Mouse (Mus musculus): Measurements from ENCODE around the gene Ociad1. TPM values are rescaled to one million over a fixed set of nuclear protein-coding genes. Genes with fewer than 3 reads are reported as not detected.

The Ociad1 gene
- polyA plus RNA-seq, 1 experiment from 2014 or later: 225 TPM

- H3K36me3 ChIP-seq: peaks cover 19% of the 10 kb centered on the region
- no peak for ATAC-seq (ENCODE audit: low FRiP score, low read depth)
- no peaks in the 10 kb centered on the region for H3K27me3 ChIP-seq (replicated peaks)
- peaks cover 6% of the 10 kb centered on the region for H3K4me1 ChIP-seq
- H3K9me3 ChIP-seq: no peaks in the 10 kb centered on the region
- peak overlapping the region; percentile 91 for H3K9ac ChIP-seq
- peak overlapping the region; percentile 63 for H3K4me2 ChIP-seq (replicated peaks)
- peak overlapping the region; percentile 97 for H3K4me3 ChIP-seq
- 20% methylated on average over 8 of the region's 8 CpGs for WGBS
- H3K27ac ChIP-seq: no peak overlapping the region
Measured at GRCm38 (mm10) chr5:73293458-73293827, 859 bp downstream of the Ociad1 start.

- WGBS: 96% methylated on average over 7 of the region's 7 CpGs
- ATAC-seq (ENCODE audit: low FRiP score, low read depth): no peak
- H3K4me2 ChIP-seq (replicated peaks): no peak overlapping the region; the same call in 1 of the 2 replicates
- H3K36me3 ChIP-seq: peaks cover 22% of the 10 kb centered on the region
- H3K9ac ChIP-seq: no peak overlapping the region
- no peaks in the 10 kb centered on the region for H3K27me3 ChIP-seq (replicated peaks)
- H3K27ac ChIP-seq: no peak overlapping the region
- no peaks in the 10 kb centered on the region for H3K9me3 ChIP-seq
- peaks cover 6% of the 10 kb centered on the region for H3K4me1 ChIP-seq
- H3K4me3 ChIP-seq: no peak overlapping the region
Measured at GRCm38 (mm10) chr5:73295016-73295415, 2.4 kb downstream of the Ociad1 start.

- peaks cover 28% of the 10 kb centered on the region for H3K36me3 ChIP-seq
- H3K4me2 ChIP-seq (replicated peaks): no peak overlapping the region
- H3K9ac ChIP-seq: no peak overlapping the region
- H3K27me3 ChIP-seq (replicated peaks): no peaks in the 10 kb centered on the region
- H3K9me3 ChIP-seq: no peaks in the 10 kb centered on the region
- WGBS: 90% methylated on average over 4 of the region's 4 CpGs
- H3K4me1 ChIP-seq: peaks cover 6% of the 10 kb centered on the region
- H3K27ac ChIP-seq: no peak overlapping the region
- no peak overlapping the region for H3K4me3 ChIP-seq
- no peak for ATAC-seq (ENCODE audit: low FRiP score, low read depth)
Measured at GRCm38 (mm10) chr5:73295916-73296315, 3.3 kb downstream of the Ociad1 start.

- no peaks in the 10 kb centered on the region for H3K27me3 ChIP-seq (replicated peaks)
- no peak overlapping the region for H3K9ac ChIP-seq
- WGBS: 89% methylated on average over 7 of the region's 7 CpGs
- H3K9me3 ChIP-seq: no peaks in the 10 kb centered on the region
- no peak overlapping the region for H3K4me2 ChIP-seq (replicated peaks)
- H3K36me3 ChIP-seq: peaks cover 58% of the 10 kb centered on the region
- H3K27ac ChIP-seq: no peak overlapping the region
- H3K4me3 ChIP-seq: no peak overlapping the region
- H3K4me1 ChIP-seq: no peaks in the 10 kb centered on the region
- ATAC-seq (ENCODE audit: low FRiP score, low read depth): no peak
Measured at GRCm38 (mm10) chr5:73301601-73302307, 9.2 kb downstream of the Ociad1 start.

GRCm38 (mm10) chr5:73304507-73304906 is 11.9 kb downstream of the Ociad1 start:
- Histone ChIP-seq H3K27me3 (replicated peaks) (no peaks in the 10 kb centered on the region), H3K4me3 (no peak overlapping the region), H3K4me1 (no peaks in the 10 kb centered on the region), H3K27ac (no peak overlapping the region), H3K9ac (no peak overlapping the region), H3K36me3 (peaks cover 70% of the 10 kb centered on the region), H3K4me2 (replicated peaks) (no peak overlapping the region), H3K9me3 (no peaks in the 10 kb centered on the region)
- no peak for ATAC-seq (ENCODE audit: low FRiP score, low read depth)
- WGBS: 90% methylated on average over 12 of the region's 12 CpGs

GRCm38 (mm10) chr5:73306486-73306885 is 13.9 kb downstream of the Ociad1 start:
- Histone ChIP-seq H3K4me1 (no peaks in the 10 kb centered on the region), H3K4me2 (replicated peaks) (no peak overlapping the region), H3K4me3 (no peak overlapping the region), H3K36me3 (peaks cover 72% of the 10 kb centered on the region), H3K27ac (no peak overlapping the region), H3K9me3 (no peaks in the 10 kb centered on the region), H3K9ac (no peak overlapping the region), H3K27me3 (replicated peaks) (no peaks in the 10 kb centered on the region)
- no peak for ATAC-seq (ENCODE audit: low FRiP score, low read depth)
- WGBS: 94% methylated on average over 6 of the region's 6 CpGs

GRCm38 (mm10) chr5:73307297-73307696 is 14.7 kb downstream of the Ociad1 start:
- Histone ChIP-seq H3K36me3 (peaks cover 70% of the 10 kb centered on the region), H3K4me3 (no peak overlapping the region), H3K4me1 (no peaks in the 10 kb centered on the region), H3K9ac (no peak overlapping the region), H3K27me3 (replicated peaks) (no peaks in the 10 kb centered on the region), H3K4me2 (replicated peaks) (no peak overlapping the region), H3K9me3 (no peaks in the 10 kb centered on the region), H3K27ac (no peak overlapping the region)
- no peak for ATAC-seq (ENCODE audit: low FRiP score, low read depth)
- 93% methylated on average over 3 of the region's 3 CpGs for WGBS

- no peak for ATAC-seq (ENCODE audit: low FRiP score, low read depth)
- 91% methylated on average over 4 of the region's 4 CpGs for WGBS
- no peak overlapping the region for H3K4me2 ChIP-seq (replicated peaks)
- H3K9me3 ChIP-seq: no peaks in the 10 kb centered on the region
- no peak overlapping the region for H3K9ac ChIP-seq
- H3K4me3 ChIP-seq: no peak overlapping the region
- no peaks in the 10 kb centered on the region for H3K4me1 ChIP-seq
- H3K36me3 ChIP-seq: peaks cover 77% of the 10 kb centered on the region
- H3K27me3 ChIP-seq (replicated peaks): no peaks in the 10 kb centered on the region
- H3K27ac ChIP-seq: no peak overlapping the region
Measured at GRCm38 (mm10) chr5:73309496-73309895, 16.9 kb downstream of the Ociad1 start.

GRCm38 (mm10) chr5:73310401-73310800 is 17.8 kb downstream of the Ociad1 start:
- Histone ChIP-seq H3K9me3 (no peaks in the 10 kb centered on the region), H3K9ac (no peak overlapping the region), H3K4me2 (replicated peaks) (no peak overlapping the region), H3K4me3 (no peak overlapping the region), H3K27ac (no peak overlapping the region), H3K4me1 (no peaks in the 10 kb centered on the region), H3K36me3 (peaks cover 77% of the 10 kb centered on the region), H3K27me3 (replicated peaks) (no peaks in the 10 kb centered on the region)
- no peak for ATAC-seq (ENCODE audit: low FRiP score, low read depth)
- 85% methylated on average over 1 of the region's 1 CpGs for WGBS

GRCm38 (mm10) chr5:73311458-73311857 is 18.9 kb downstream of the Ociad1 start:
- no peaks in the 10 kb centered on the region for H3K4me1 ChIP-seq
- ATAC-seq (ENCODE audit: low FRiP score, low read depth): no peak
- no peak overlapping the region for H3K9ac ChIP-seq
- peaks cover 79% of the 10 kb centered on the region for H3K36me3 ChIP-seq
- no peaks in the 10 kb centered on the region for H3K27me3 ChIP-seq (replicated peaks)
- no peak overlapping the region for H3K4me2 ChIP-seq (replicated peaks)
- WGBS: 91% methylated on average over 5 of the region's 5 CpGs
- no peaks in the 10 kb centered on the region for H3K9me3 ChIP-seq
- no peak overlapping the region for H3K4me3 ChIP-seq
- H3K27ac ChIP-seq: no peak overlapping the region

- Histone ChIP-seq H3K9ac (no peak overlapping the region), H3K27me3 (replicated peaks) (no peaks in the 10 kb centered on the region), H3K4me1 (no peaks in the 10 kb centered on the region), H3K36me3 (peaks cover 62% of the 10 kb centered on the region), H3K27ac (no peak overlapping the region), H3K9me3 (no peaks in the 10 kb centered on the region), H3K4me3 (no peak overlapping the region), H3K4me2 (replicated peaks) (no peak overlapping the region)
- WGBS: 93% methylated on average over 10 of the region's 10 CpGs
- ATAC-seq (ENCODE audit: low FRiP score, low read depth): no peak
Measured at GRCm38 (mm10) chr5:73313591-73313990, 21.0 kb downstream of the Ociad1 start.

- H3K4me1 ChIP-seq: no peaks in the 10 kb centered on the region
- peaks cover 57% of the 10 kb centered on the region for H3K36me3 ChIP-seq
- no peaks in the 10 kb centered on the region for H3K9me3 ChIP-seq
- 92% methylated on average over 2 of the region's 2 CpGs for WGBS
- H3K4me3 ChIP-seq: no peak overlapping the region
- H3K9ac ChIP-seq: no peak overlapping the region
- ATAC-seq (ENCODE audit: low FRiP score, low read depth): no peak
- H3K27me3 ChIP-seq (replicated peaks): no peaks in the 10 kb centered on the region
- no peak overlapping the region for H3K4me2 ChIP-seq (replicated peaks)
- no peak overlapping the region for H3K27ac ChIP-seq
Measured at GRCm38 (mm10) chr5:73314654-73315053, 22.1 kb downstream of the Ociad1 start.

GRCm38 (mm10) chr5:73319306-73319705 is 26.7 kb downstream of the Ociad1 start:
- no peaks in the 10 kb centered on the region for H3K9me3 ChIP-seq
- no peaks in the 10 kb centered on the region for H3K4me1 ChIP-seq
- no peak overlapping the region for H3K9ac ChIP-seq
- no peak overlapping the region for H3K4me3 ChIP-seq
- no peak overlapping the region for H3K27ac ChIP-seq
- 90% methylated on average over 5 of the region's 5 CpGs for WGBS
- ATAC-seq (ENCODE audit: low FRiP score, low read depth): no peak
- H3K36me3 ChIP-seq: peaks cover 23% of the 10 kb centered on the region
- H3K4me2 ChIP-seq (replicated peaks): no peak overlapping the region
- H3K27me3 ChIP-seq (replicated peaks): no peaks in the 10 kb centered on the region
